In the genomic region with DNA sequence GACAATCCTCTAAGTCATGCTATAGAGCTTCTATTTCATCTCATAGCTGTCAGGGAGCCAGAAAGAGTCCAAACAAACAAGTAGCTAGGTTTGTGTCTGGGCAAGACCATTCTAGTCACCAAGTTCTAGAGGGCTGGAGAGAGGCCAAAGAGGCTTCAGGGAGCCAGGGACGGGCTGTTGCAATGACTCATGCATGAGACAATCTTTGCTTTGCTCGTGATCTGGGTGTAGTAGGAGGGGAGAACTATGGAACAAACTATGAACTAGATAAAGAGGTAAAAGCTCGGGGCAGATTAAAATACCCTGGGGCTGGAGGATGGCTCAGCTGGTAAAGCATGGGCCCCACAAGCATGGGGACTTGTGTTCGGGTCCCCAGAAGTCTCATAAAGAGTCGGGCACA, we compare ENCODE assay signal across 9 mouse cellular contexts. TPM values are rescaled to one million over a fixed set of nuclear protein-coding genes. Genes with fewer than 3 reads are reported as not detected.
DNase-seq lines count a peak whose midpoint lies in the region; ATAC-seq and TF ChIP-seq lines count a peak whose summit lies in the region.
"Had no signal": no experiment of that assay in that cellular context is flagged by ENCODE, and none has a peak within 500 bp of the region (broad histone marks: within the 10 kb centered on the region; RNA-seq: fewer than 3 reads in every experiment).

No protein-coding gene starts in this region.

- H3K27ac ChIP-seq in hindbrain, postnatal 0 days, result no peak overlapping the region
- H3K27ac ChIP-seq in hindbrain, embryonic 14.5 days, result no peak overlapping the region
- no peak overlapping the region; the same call in 1 of the 2 replicates for H3K27ac ChIP-seq in heart, embryonic 16.5 days (ENCODE audit: low read length)
- H3K27ac ChIP-seq in midbrain, embryonic 14.5 days (replicated peaks; ENCODE audit: low read depth, low read length), result no peak overlapping the region
- no peak overlapping the region for H3K27ac ChIP-seq in forebrain, embryonic 14.5 days (ENCODE audit: low read depth, low read length)
- H3K27ac ChIP-seq: limb, embryonic 13.5 days had no signal

- TF ChIP-seq CTCF in hindbrain, postnatal 0 days (IDR thresholded peaks at IDR 0.05; ENCODE audit: low read depth), result no peak

- WGBS in hindbrain, postnatal 0 days, result 67% methylated on average over 5 of the region's 5 CpGs
- 74% methylated on average over 5 of the region's 5 CpGs for WGBS in hindbrain, embryonic 14.5 days
- WGBS in heart, embryonic 16.5 days, result 38% methylated on average over 5 of the region's 5 CpGs
- 79% methylated on average over 5 of the region's 5 CpGs for WGBS in midbrain, embryonic 14.5 days
- WGBS in forebrain, embryonic 14.5 days, result 78% methylated on average over 5 of the region's 5 CpGs

- no peak for ATAC-seq in hindbrain, postnatal 0 days
- ATAC-seq in hindbrain, embryonic 14.5 days (ENCODE audit: low FRiP score), result no peak
- ATAC-seq in heart, embryonic 16.5 days (replicated peaks; ENCODE audit: extremely low read depth, insufficient read depth, low FRiP score), result peak; percentile 72; the same call in 1 of the 2 replicates
- ATAC-seq in megakaryocyte-erythroid progenitor cell, adult 5-6 weeks (replicated peaks; ENCODE audit: low FRiP score, low TSS enrichment, poor library complexity, severe bottlenecking), result peak; percentile 29; the same call in 1 of the 2 replicates
- ATAC-seq in midbrain, embryonic 14.5 days (ENCODE audit: low FRiP score, low TSS enrichment), result no peak
- no peak for ATAC-seq in forebrain, embryonic 14.5 days

- no peaks in the 10 kb centered on the region for H3K9me3 ChIP-seq in hindbrain, postnatal 0 days (ENCODE audit: low read length)
- H3K9me3 ChIP-seq in hindbrain, embryonic 14.5 days (ENCODE audit: control insufficient read depth, low read length), result no peaks in the 10 kb centered on the region
- no peaks in the 10 kb centered on the region for H3K9me3 ChIP-seq in heart, embryonic 16.5 days (replicated peaks; ENCODE audit: control insufficient read depth, low read length)
- H3K9me3 ChIP-seq in midbrain, embryonic 14.5 days (ENCODE audit: control insufficient read depth, low read length), result no peaks in the 10 kb centered on the region
- H3K9me3 ChIP-seq in forebrain, embryonic 14.5 days (replicated peaks; ENCODE audit: control insufficient read depth, low read length), result no peaks in the 10 kb centered on the region
- H3K9me3 ChIP-seq: limb, embryonic 13.5 days had no signal

- no peaks in the 10 kb centered on the region for H3K4me1 ChIP-seq in hindbrain, postnatal 0 days (ENCODE audit: insufficient read depth, low read length)
- no peaks in the 10 kb centered on the region for H3K4me1 ChIP-seq in hindbrain, embryonic 14.5 days (replicated peaks; ENCODE audit: control insufficient read depth, insufficient read depth, low read length)
- peaks cover 17% of the 10 kb centered on the region for H3K4me1 ChIP-seq in heart, embryonic 16.5 days (ENCODE audit: control insufficient read depth, insufficient read depth, low read length)
- no peaks in the 10 kb centered on the region for H3K4me1 ChIP-seq in midbrain, embryonic 14.5 days (ENCODE audit: control insufficient read depth, insufficient read depth, low read length)
- H3K4me1 ChIP-seq in forebrain, embryonic 14.5 days (ENCODE audit: control insufficient read depth, insufficient read depth, low read length), result no peaks in the 10 kb centered on the region

- H3K4me3 ChIP-seq in hindbrain, postnatal 0 days (ENCODE audit: low read length), result no peak overlapping the region
- no peak overlapping the region for H3K4me3 ChIP-seq in hindbrain, embryonic 14.5 days (replicated peaks; ENCODE audit: low read length)
- no peak overlapping the region for H3K4me3 ChIP-seq in heart, embryonic 16.5 days (ENCODE audit: low read length)
- H3K4me3 ChIP-seq in midbrain, embryonic 14.5 days (replicated peaks; ENCODE audit: low read depth, low read length), result no peak overlapping the region
- no peak overlapping the region for H3K4me3 ChIP-seq in forebrain, embryonic 14.5 days (ENCODE audit: low read depth, low read length)
- H3K4me3 ChIP-seq: limb, embryonic 13.5 days had no signal

- no peak overlapping the region for H3K4me2 ChIP-seq in hindbrain, postnatal 0 days (ENCODE audit: low read depth, low read length)
- no peak overlapping the region for H3K4me2 ChIP-seq in hindbrain, embryonic 14.5 days (replicated peaks)
- H3K4me2 ChIP-seq in heart, embryonic 16.5 days (ENCODE audit: low read depth, low read length), result no peak overlapping the region
- no peak overlapping the region for H3K4me2 ChIP-seq in midbrain, embryonic 14.5 days (ENCODE audit: low read length)
- H3K4me2 ChIP-seq in forebrain, embryonic 14.5 days (ENCODE audit: low read length), result no peak overlapping the region
- H3K4me2 ChIP-seq: limb, embryonic 13.5 days had no signal

- H3K27me3 ChIP-seq in hindbrain, postnatal 0 days (ENCODE audit: insufficient read depth, low read length), result no peaks in the 10 kb centered on the region
- H3K27me3 ChIP-seq in hindbrain, embryonic 14.5 days (ENCODE audit: control insufficient read depth, insufficient read depth, low read length), result no peaks in the 10 kb centered on the region
- no peaks in the 10 kb centered on the region for H3K27me3 ChIP-seq in heart, embryonic 16.5 days (ENCODE audit: control insufficient read depth, insufficient read depth, low read length)
- H3K27me3 ChIP-seq in midbrain, embryonic 14.5 days (ENCODE audit: control insufficient read depth, insufficient read depth, low read length), result no peaks in the 10 kb centered on the region
- H3K27me3 ChIP-seq in forebrain, embryonic 14.5 days (replicated peaks; ENCODE audit: control insufficient read depth, insufficient read depth, low read length), result no peaks in the 10 kb centered on the region
- H3K27me3 ChIP-seq: limb, embryonic 13.5 days had no signal

- DNase-seq in hindbrain, postnatal 0 days (ENCODE audit: low spot score), result peak; percentile 24
- no peak for DNase-seq in hindbrain, embryonic 14.5 days (ENCODE audit: low spot score)
- peak; percentile 98 for DNase-seq in adipocyte (ENCODE audit: low spot score)
- DNase-seq in c-Kit-positive CD71-positive TER-119-positive erythroid progenitor cells, embryonic 14.5 days (ENCODE audit: low spot score), result no peak
- no peak for DNase-seq in midbrain, embryonic 14.5 days
- DNase-seq in forebrain, embryonic 14.5 days (ENCODE audit: low spot score), result no peak

- no peak overlapping the region for H3K9ac ChIP-seq in hindbrain, postnatal 0 days (replicated peaks; ENCODE audit: low read length)
- H3K9ac ChIP-seq in hindbrain, embryonic 14.5 days, result no peak overlapping the region
- no peak overlapping the region for H3K9ac ChIP-seq in heart, embryonic 16.5 days (ENCODE audit: low read length)
- H3K9ac ChIP-seq in midbrain, embryonic 14.5 days (replicated peaks; ENCODE audit: low read length), result no peak overlapping the region
- no peak overlapping the region for H3K9ac ChIP-seq in forebrain, embryonic 14.5 days (ENCODE audit: low read length)
- H3K9ac ChIP-seq: limb, embryonic 13.5 days had no signal

- no peaks in the 10 kb centered on the region for H3K36me3 ChIP-seq in hindbrain, postnatal 0 days (ENCODE audit: insufficient read depth, low read length)
- no peaks in the 10 kb centered on the region for H3K36me3 ChIP-seq in hindbrain, embryonic 14.5 days (replicated peaks; ENCODE audit: control insufficient read depth, insufficient read depth)
- no peaks in the 10 kb centered on the region for H3K36me3 ChIP-seq in heart, embryonic 16.5 days (ENCODE audit: control insufficient read depth, insufficient read depth)
- no peaks in the 10 kb centered on the region for H3K36me3 ChIP-seq in midbrain, embryonic 14.5 days (ENCODE audit: control insufficient read depth, insufficient read depth, low read length)
- no peaks in the 10 kb centered on the region for H3K36me3 ChIP-seq in forebrain, embryonic 14.5 days (ENCODE audit: control insufficient read depth, insufficient read depth, low read length)
- H3K36me3 ChIP-seq: limb, embryonic 13.5 days had no signal

RNA-seq across cellular contexts. Expression of a gene that starts 22.8 kb away (rescaled TPM):
- 69.7 and 70.9 TPM in 2 replicates for total RNA-seq in hindbrain, postnatal 0 days (2014; rRNA removed)
- polyA plus RNA-seq in hindbrain, postnatal 0 days (2015; fragmentation: Nextera tagmentation; extraction: Ambion mirVana), result 64.0 and 66.1 TPM in 2 replicates
- 80.1 and 84.6 TPM in 2 replicates for polyA plus RNA-seq in hindbrain, embryonic 14.5 days (2014; fragmentation: Nextera tagmentation; extraction: Ambion mirVana)
- polyA plus RNA-seq in heart, embryonic 16.5 days (2015; fragmentation: Nextera tagmentation; extraction: Ambion mirVana), result 30.0 and 30.1 TPM in 2 replicates
- total RNA-seq in megakaryocyte-erythroid progenitor cell, adult 5-6 weeks (2014; fragmentation: Nextera tagmentation), result 17.6 and 20.8 TPM in 2 replicates
- total RNA-seq in megakaryocyte-erythroid progenitor cell, adult 5-6 weeks (2017), result 24.7 and 32.5 TPM in 2 replicates
- 105 and 107 TPM in 2 replicates for polyA plus RNA-seq in midbrain, embryonic 14.5 days (2014; fragmentation: Nextera tagmentation; extraction: Ambion mirVana)
- 104 and 111 TPM in 2 replicates for polyA plus RNA-seq in forebrain, embryonic 14.5 days (2014; fragmentation: Nextera tagmentation; extraction: Ambion mirVana)

RNA-seq across cellular contexts. Expression of a gene that starts 23.0 kb away (rescaled TPM):
- not detected in 2 replicates for total RNA-seq in hindbrain, postnatal 0 days (2014; rRNA removed)
- polyA plus RNA-seq in hindbrain, postnatal 0 days (2015; fragmentation: Nextera tagmentation; extraction: Ambion mirVana), result 6.7 TPM in 2 replicates
- 6.5 and 7.1 TPM in 2 replicates for polyA plus RNA-seq in hindbrain, embryonic 14.5 days (2014; fragmentation: Nextera tagmentation; extraction: Ambion mirVana)
- polyA plus RNA-seq in heart, embryonic 16.5 days (2015; fragmentation: Nextera tagmentation; extraction: Ambion mirVana), result 2.2 and 2.5 TPM in 2 replicates
- total RNA-seq in megakaryocyte-erythroid progenitor cell, adult 5-6 weeks (2014; fragmentation: Nextera tagmentation), result not detected in 2 replicates
- total RNA-seq in megakaryocyte-erythroid progenitor cell, adult 5-6 weeks (2017), result 4.9 TPM in 1 of 2 replicates, not detected in the other
- 5.7 and 7.0 TPM in 2 replicates for polyA plus RNA-seq in midbrain, embryonic 14.5 days (2014; fragmentation: Nextera tagmentation; extraction: Ambion mirVana)
- 5.8 and 6.0 TPM in 2 replicates for polyA plus RNA-seq in forebrain, embryonic 14.5 days (2014; fragmentation: Nextera tagmentation; extraction: Ambion mirVana)

Comparison
In these comparisons a context has a peak if more than half of its experiments do, and no peak if none do; other contexts are left out.
1. DNase-seq: peak in hindbrain, postnatal 0 days (single experiment) and adipocyte (single experiment); none in hindbrain, embryonic 14.5 days (single experiment), c-Kit-positive CD71-positive TER-119-positive erythroid progenitor cells, embryonic 14.5 days (single experiment), midbrain, embryonic 14.5 days (single experiment) and forebrain, embryonic 14.5 days (single experiment).
2. ATAC-seq: peak in heart, embryonic 16.5 days (single experiment) and megakaryocyte-erythroid progenitor cell, adult 5-6 weeks (single experiment); none in hindbrain, postnatal 0 days (single experiment), hindbrain, embryonic 14.5 days (single experiment), midbrain, embryonic 14.5 days (single experiment) and forebrain, embryonic 14.5 days (single experiment).